Mouse (Mus musculus) bone marrow macrophage, adult 2 months (primary cell): Measurements from ENCODE around the gene Elavl3.

ENCODE experiments used
- CTCF ChIP-seq: IDR thresholded peaks from 2 replicates; pipeline ENCODE4 v1.5.1; 2012; ENCODE audit warnings: low read depth, mild to moderate bottlenecking, low read length, moderate library complexity
- POLR2A ChIP-seq: IDR thresholded peaks from 2 replicates; pipeline ENCODE4 v1.6.1; 2012; ENCODE audit warnings: mild to moderate bottlenecking, low read depth, low read length, borderline replicate concordance

GRCm38 (mm10) chr9:22057031-22057517 is 5.3 kb upstream of the Elavl3 start:
- no peak for TF ChIP-seq CTCF
- TF ChIP-seq POLR2A, result no peak
